Mouse (Mus musculus) brain, adult 2 months (tissue): ENCODE data around the gene Pla2g4a.

Source experiments
- DNase-seq: peaks from one replicate; pipeline ENCODE4 v3.0.0; 2011; ENCODE audit warnings: low read depth, low spot score

The Pla2g4a gene

GRCm38 (mm10) chr1:149960734-149961424 is at the start of gene Pla2g4a:
Pla2g4a (minus strand) TSS chr1:149961290.
- peak; percentile 47 for DNase-seq

- no peak for DNase-seq
These were observed 49.5 kb upstream of the Pla2g4a start for GRCm38 (mm10) chr1:150010629-150010979.

GRCm38 (mm10) chr1:150009968-150010628 is 49.0 kb upstream of the Pla2g4a start:
- DNase-seq: no peak

GRCm38 (mm10) chr1:150009134-150009533 is 48.0 kb upstream of the Pla2g4a start:
- DNase-seq: no peak

- DNase-seq: no peak
These were observed 14.5 kb upstream of the Pla2g4a start for GRCm38 (mm10) chr1:149975626-149976025.

GRCm38 (mm10) chr1:149965826-149966225 is 4.7 kb upstream of the Pla2g4a start:
- no peak for DNase-seq

GRCm38 (mm10) chr1:149961425-149962303 is 574 bp upstream of the Pla2g4a start:
- DNase-seq: no peak

GRCm38 (mm10) chr1:149960251-149960650 is 839 bp downstream of the Pla2g4a start:
- no peak for DNase-seq

- DNase-seq: no peak
These were observed 2.0 kb downstream of the Pla2g4a start for GRCm38 (mm10) chr1:149959069-149959468.

GRCm38 (mm10) chr1:149955482-149955881 is 5.6 kb downstream of the Pla2g4a start:
- DNase-seq: peak; percentile 14

- DNase-seq: peak; percentile 9
These were observed 7.1 kb downstream of the Pla2g4a start for GRCm38 (mm10) chr1:149954026-149954425.

GRCm38 (mm10) chr1:149952050-149952449 is 9.0 kb downstream of the Pla2g4a start:
- DNase-seq: no peak

- DNase-seq: no peak
These were observed 10.4 kb downstream of the Pla2g4a start for GRCm38 (mm10) chr1:149950656-149951055.

- DNase-seq: no peak
These were observed 10.8 kb downstream of the Pla2g4a start for GRCm38 (mm10) chr1:149950254-149950653.

GRCm38 (mm10) chr1:149949334-149949733 is 11.8 kb downstream of the Pla2g4a start:
- no peak for DNase-seq

- no peak for DNase-seq
These were observed 12.8 kb downstream of the Pla2g4a start for GRCm38 (mm10) chr1:149948066-149948825.

GRCm38 (mm10) chr1:149946993-149947392 is 14.1 kb downstream of the Pla2g4a start:
- peak; percentile 26 for DNase-seq

GRCm38 (mm10) chr1:149946432-149946831 is 14.7 kb downstream of the Pla2g4a start:
- no peak for DNase-seq

GRCm38 (mm10) chr1:149943611-149944010 is 17.5 kb downstream of the Pla2g4a start:
- no peak for DNase-seq

GRCm38 (mm10) chr1:149940301-149940700 is 20.8 kb downstream of the Pla2g4a start:
- no peak for DNase-seq

GRCm38 (mm10) chr1:149939261-149940032 is 21.6 kb downstream of the Pla2g4a start:
- DNase-seq: no peak
